Mouse (Mus musculus) lung, adult 2 months (tissue): ENCODE data around the gene Limch1.

Experiments
- CTCF ChIP-seq: fragments of 200-500 bp; IDR thresholded peaks from 2 replicates; pipeline ENCODE4 v1.5.1; 2011; ENCODE audit warnings: mild to moderate bottlenecking, low read length, control low read depth; ENCODE audit not compliant: insufficient read depth
- POLR2A ChIP-seq: fragments of 200-500 bp; IDR thresholded peaks from 2 replicates; pipeline ENCODE4 v1.6.1; 2011; ENCODE audit warnings: low read depth, mild to moderate bottlenecking, control low read depth, low read length, borderline replicate concordance; ENCODE audit errors: extremely low read depth

DNA sequence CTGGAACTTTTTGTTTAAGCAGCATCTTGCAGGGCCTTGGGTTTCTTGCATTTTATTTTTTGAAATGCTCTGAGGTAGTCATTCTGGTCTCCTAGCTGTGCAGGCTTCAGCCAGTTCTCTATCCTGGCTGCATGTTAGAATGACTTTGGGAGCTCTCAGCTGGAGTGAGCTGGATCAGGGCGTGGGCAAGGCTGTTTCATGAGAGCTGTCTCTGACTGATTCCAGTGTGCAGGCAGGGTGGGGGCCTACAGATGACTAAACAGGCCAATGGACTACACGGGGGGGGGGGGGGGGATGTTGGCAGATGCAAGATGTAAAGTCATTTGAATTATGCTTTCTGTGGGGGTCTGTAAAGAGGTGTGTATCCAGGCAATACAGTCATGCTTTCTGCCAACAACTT lies 20.3 kb downstream of the Limch1 start:
- TF ChIP-seq CTCF: no peak
- no peak for TF ChIP-seq POLR2A
